Mouse (Mus musculus) ES-Bruce4 (cell line): ENCODE results near the gene H2afj. TPM values are rescaled to one million over a fixed set of nuclear protein-coding genes. Genes with fewer than 3 reads are reported as not detected.

Experiments
- H3K27ac ChIP-seq: 2 replicates; pipeline ENCODE4 v1.5.1; 2012; ENCODE audit warnings: low read length, inconsistent platforms; ENCODE audit not compliant: insufficient read depth
- H3K27me3 ChIP-seq: 2 replicates; pipeline ENCODE4 v1.6.1; 2012; ENCODE audit warnings: mild to moderate bottlenecking, low read length, inconsistent platforms; ENCODE audit not compliant: control insufficient read depth, poor library complexity, insufficient read depth, severe bottlenecking
- H3K36me3 ChIP-seq: 2 replicates; pipeline ENCODE4 v1.6.1; 2012; ENCODE audit warnings: inconsistent platforms, mild to moderate bottlenecking, low read length, moderate library complexity; ENCODE audit not compliant: control insufficient read depth, poor library complexity, insufficient read depth, severe bottlenecking
- H3K4me1 ChIP-seq: one replicate; pipeline ENCODE4 v1.8.1; 2011; ENCODE audit warnings: low read length; ENCODE audit not compliant: control insufficient read depth, insufficient read depth
- H3K4me3 ChIP-seq: 2 replicates; pipeline ENCODE4 v1.5.1; 2011; ENCODE audit warnings: low read depth, mild to moderate bottlenecking, low read length
- H3K9ac ChIP-seq: 2 replicates; pipeline ENCODE4 v1.6.1; 2012; ENCODE audit warnings: low read depth, mild to moderate bottlenecking, inconsistent platforms; ENCODE audit not compliant: poor library complexity, severe bottlenecking
- H3K9me3 ChIP-seq: replicated peaks from 2 replicates; pipeline ENCODE4 v1.6.1; 2012; ENCODE audit warnings: mild to moderate bottlenecking, low read length, inconsistent platforms; ENCODE audit not compliant: control insufficient read depth, poor library complexity, insufficient read depth, severe bottlenecking
- CTCF ChIP-seq: IDR thresholded peaks from one replicate; pipeline ENCODE4 v1.8.1; 2011; ENCODE audit warnings: low read depth, low read length
- EP300 ChIP-seq: IDR thresholded peaks from 2 replicates; pipeline ENCODE4 v1.6.1; 2011; ENCODE audit warnings: low read depth, low read length; ENCODE audit not compliant: insufficient read depth
- POLR2A ChIP-seq: IDR thresholded peaks from one replicate; pipeline ENCODE4 v1.8.1; 2011; ENCODE audit warnings: low read length; ENCODE audit not compliant: insufficient read depth
- polyA plus RNA-seq: library from polyadenylated mRNA; stranded (reverse); fragments of >200 nt; gene quantifications from 2 replicates; pipeline ENCODE4 v1.2.4, GENCODE M21; 2011; ENCODE audit warnings: low read depth; ENCODE audit not compliant: missing spikeins, insufficient read depth, insufficient read length

The H2afj gene
- polyA plus RNA-seq, 1 experiment, result 34.3 TPM

GRCm38 (mm10) chr6:136844903-136845302, 36.9 kb downstream of the H2afj start:
- H3K4me1 ChIP-seq, result no peaks in the 10 kb centered on the region
- H3K4me3 ChIP-seq, result no peak overlapping the region
- TF ChIP-seq EP300 (no peak), CTCF (no peak), POLR2A (no peak)
- no peaks in the 10 kb centered on the region for H3K27me3 ChIP-seq
- H3K27ac ChIP-seq, result no peak overlapping the region
- no peak overlapping the region for H3K9ac ChIP-seq
- H3K9me3 ChIP-seq, result no peaks in the 10 kb centered on the region
- H3K36me3 ChIP-seq, result no peaks in the 10 kb centered on the region

GRCm38 (mm10) chr6:136845706-136846480, 37.8 kb downstream of the H2afj start:
- TF ChIP-seq EP300, result no peak
- TF ChIP-seq CTCF, result no peak
- TF ChIP-seq POLR2A, result no peak
- Histone ChIP-seq H3K4me1 (no peaks in the 10 kb centered on the region), H3K36me3 (no peaks in the 10 kb centered on the region), H3K27me3 (no peaks in the 10 kb centered on the region), H3K9me3 (no peaks in the 10 kb centered on the region), H3K27ac (no peak overlapping the region), H3K4me3 (no peak overlapping the region), H3K9ac (no peak overlapping the region)

- Histone ChIP-seq H3K4me1 (no peaks in the 10 kb centered on the region), H3K9me3 (no peaks in the 10 kb centered on the region), H3K9ac (no peak overlapping the region), H3K27me3 (no peaks in the 10 kb centered on the region), H3K36me3 (no peaks in the 10 kb centered on the region), H3K27ac (no peak overlapping the region), H3K4me3 (no peak overlapping the region)
- TF ChIP-seq POLR2A, result no peak
- no peak for TF ChIP-seq CTCF
- TF ChIP-seq EP300, result no peak
Observed at GRCm38 (mm10) chr6:136847267-136847666, 39.2 kb downstream of the H2afj start.

- Histone ChIP-seq H3K4me1 (no peaks in the 10 kb centered on the region), H3K36me3 (no peaks in the 10 kb centered on the region), H3K27me3 (no peaks in the 10 kb centered on the region), H3K27ac (no peak overlapping the region), H3K4me3 (no peak overlapping the region), H3K9ac (no peak overlapping the region), H3K9me3 (no peaks in the 10 kb centered on the region)
- TF ChIP-seq POLR2A (no peak), EP300 (no peak), CTCF (peak; percentile 82)
Observed at GRCm38 (mm10) chr6:136847790-136848189, 39.7 kb downstream of the H2afj start.

- TF ChIP-seq EP300 (no peak), POLR2A (no peak), CTCF (no peak)
- Histone ChIP-seq H3K9ac (no peak overlapping the region), H3K27ac (no peak overlapping the region), H3K4me1 (no peaks in the 10 kb centered on the region), H3K27me3 (no peaks in the 10 kb centered on the region), H3K9me3 (no peaks in the 10 kb centered on the region), H3K36me3 (no peaks in the 10 kb centered on the region), H3K4me3 (no peak overlapping the region)
Observed at GRCm38 (mm10) chr6:136848399-136848798, 40.4 kb downstream of the H2afj start.

- H3K9me3 ChIP-seq, result no peaks in the 10 kb centered on the region
- H3K27me3 ChIP-seq, result no peaks in the 10 kb centered on the region
- no peaks in the 10 kb centered on the region for H3K4me1 ChIP-seq
- no peak overlapping the region for H3K27ac ChIP-seq
- H3K36me3 ChIP-seq, result no peaks in the 10 kb centered on the region
- no peak overlapping the region for H3K9ac ChIP-seq
- TF ChIP-seq EP300 (no peak), POLR2A (no peak), CTCF (no peak)
- H3K4me3 ChIP-seq, result no peak overlapping the region
Observed at GRCm38 (mm10) chr6:136848971-136849370, 40.9 kb downstream of the H2afj start.
